Mouse (Mus musculus) kidney, adult 2 months (tissue): Measurements from ENCODE around the gene Calhm5.

ENCODE experiments used
- CTCF ChIP-seq: fragments of 200-500 bp; conservative IDR thresholded peaks from 2 replicates; pipeline ENCODE4 v1.5.1; 2011; ENCODE audit warnings: low read depth, mild to moderate bottlenecking, control low read depth, low read length, moderate library complexity, mixed read lengths; ENCODE audit not compliant: insufficient read depth, insufficient read length
- POLR2A ChIP-seq: fragments of 200-500 bp; IDR thresholded peaks from one replicate; pipeline ENCODE4 v1.6.1; 2011; ENCODE audit warnings: low read depth, low read length, control low read depth

- TF ChIP-seq CTCF (no peak), POLR2A (no peak)
Measured at GRCm38 (mm10) chr10:34117770-34118169, 21.5 kb upstream of the Calhm5 start.
